Mouse (Mus musculus) forebrain, embryonic 15.5 days (tissue): ENCODE results near the gene Diras1. TPM values are rescaled to one million over a fixed set of nuclear protein-coding genes. Genes with fewer than 3 reads are reported as not detected.

Source experiments
- ATAC-seq: fragments of 200-750 bp; cut with Nextera tagmentation; replicated peaks from 2 replicates; pipeline ENCODE4 v1.8.0; 2017; ENCODE audit warnings: mild to moderate bottlenecking, moderate TSS enrichment, moderate library complexity
- H3K27ac ChIP-seq: fragments of 300-500 bp; sonication (generic); replicated peaks from 2 replicates; pipeline ENCODE4 v1.5.1; 2015; ENCODE audit warnings: mild to moderate bottlenecking, inconsistent platforms
- H3K27me3 ChIP-seq: fragments of 300-500 bp; sonication (generic); 2 replicates; pipeline ENCODE4 v1.6.1; 2015; ENCODE audit warnings: inconsistent platforms
- H3K36me3 ChIP-seq: fragments of 300-500 bp; sonication (generic); 2 replicates; pipeline ENCODE4 v1.6.1; 2015; ENCODE audit warnings: mild to moderate bottlenecking, inconsistent platforms
- H3K4me1 ChIP-seq: fragments of 300-500 bp; sonication (generic); 2 replicates; pipeline ENCODE4 v1.6.1; 2015; ENCODE audit warnings: inconsistent platforms
- H3K4me2 ChIP-seq: fragments of 300-500 bp; sonication (generic); replicated peaks from 2 replicates; pipeline ENCODE4 v1.6.1; 2015; ENCODE audit warnings: mild to moderate bottlenecking, inconsistent platforms
- H3K4me3 ChIP-seq: fragments of 300-500 bp; sonication (generic); 2 replicates; pipeline ENCODE4 v1.5.1; 2015; ENCODE audit warnings: mild to moderate bottlenecking, inconsistent platforms
- H3K9ac ChIP-seq: fragments of 300-500 bp; sonication (generic); replicated peaks from 2 replicates; pipeline ENCODE4 v1.6.1; 2015; ENCODE audit warnings: mild to moderate bottlenecking, inconsistent platforms
- H3K9me3 ChIP-seq: fragments of 300-500 bp; sonication (generic); 2 replicates; pipeline ENCODE4 v1.6.1; 2016; ENCODE audit warnings: inconsistent platforms
- WGBS: fragments of 180-500 bp; shearing (Covaris S2); methylation state at CpG from one replicate; pipeline ENCODE4 v1.1.7; 2015; ENCODE audit warnings: mixed read lengths; 5-methylcytosine and 5-hydroxymethylcytosine counted together
- polyA plus RNA-seq: library from polyadenylated mRNA; unstranded; fragments of >200 nt; fragmentation: Nextera tagmentation; extraction: Ambion mirVana; gene quantifications from 2 replicates; pipeline ENCODE4 v1.2.1, GENCODE M21; 2015

The Diras1 gene
- polyA plus RNA-seq, 1 experiment from 2014 or later, result 32.6 TPM

DNA sequence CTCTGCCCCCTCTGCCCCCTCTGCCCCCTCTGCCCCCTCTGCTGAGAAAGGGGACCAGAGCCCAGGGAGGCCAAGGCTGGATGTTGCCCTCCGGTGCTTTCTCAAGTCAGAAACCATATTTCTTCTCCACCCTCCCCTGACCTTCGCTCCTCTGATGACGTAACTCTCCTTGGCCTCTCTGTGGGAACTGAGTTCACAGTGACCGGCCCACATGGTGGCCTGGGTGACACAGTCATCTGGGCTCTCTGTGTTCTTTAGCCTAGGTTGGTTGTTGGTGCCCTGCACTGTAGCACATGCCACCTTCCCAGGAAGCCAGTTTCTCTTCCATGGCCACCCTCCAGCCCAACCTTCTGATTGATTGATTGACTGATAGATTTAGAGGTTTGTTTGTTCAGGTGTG lies 43.1 kb downstream of the Diras1 start:
- ATAC-seq, result no peak
- H3K9ac ChIP-seq, result no peak overlapping the region
- peaks cover 28% of the 10 kb centered on the region for H3K27me3 ChIP-seq
- H3K4me2 ChIP-seq, result no peak overlapping the region
- H3K27ac ChIP-seq, result no peak overlapping the region
- no peak overlapping the region for H3K4me3 ChIP-seq
- peaks cover 5% of the 10 kb centered on the region for H3K4me1 ChIP-seq
- 87% methylated on average over 4 of the region's 4 CpGs for WGBS
- H3K9me3 ChIP-seq, result no peaks in the 10 kb centered on the region
- H3K36me3 ChIP-seq, result no peaks in the 10 kb centered on the region

GRCm38 (mm10) chr10:80981564-80982112 lies 43.8 kb downstream of the Diras1 start:
- H3K4me1 ChIP-seq, result peaks cover 5% of the 10 kb centered on the region
- no peaks in the 10 kb centered on the region for H3K9me3 ChIP-seq
- peaks cover 24% of the 10 kb centered on the region for H3K27me3 ChIP-seq
- H3K27ac ChIP-seq, result no peak overlapping the region
- no peak overlapping the region for H3K4me2 ChIP-seq
- no peak for ATAC-seq
- H3K36me3 ChIP-seq, result no peaks in the 10 kb centered on the region
- H3K9ac ChIP-seq, result no peak overlapping the region
- WGBS, result 49% methylated on average over 7 of the region's 7 CpGs
- no peak overlapping the region for H3K4me3 ChIP-seq

DNA sequence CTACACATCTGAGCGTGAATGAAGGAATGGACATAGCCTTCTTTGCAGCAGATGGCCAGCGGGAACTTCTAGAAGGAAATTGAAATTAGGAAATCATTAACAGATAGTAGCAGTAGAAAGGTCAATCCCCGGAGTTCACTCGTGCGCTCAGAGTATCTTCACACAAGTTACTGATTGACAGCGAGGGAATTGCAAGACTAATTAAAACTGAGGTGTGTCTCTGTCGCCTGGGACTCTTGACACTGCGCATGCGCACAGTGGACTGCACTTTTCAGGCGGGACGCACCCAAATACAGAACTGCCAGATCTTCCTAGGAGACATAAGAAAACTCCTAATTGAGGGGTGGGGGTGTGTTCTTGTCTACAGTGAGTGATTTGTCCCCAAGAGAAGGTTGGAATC lies 50.0 kb downstream of the Diras1 start:
- Histone ChIP-seq H3K9me3 (no peaks in the 10 kb centered on the region), H3K4me2 (no peak overlapping the region), H3K27me3 (no peaks in the 10 kb centered on the region), H3K4me1 (peaks cover 9% of the 10 kb centered on the region), H3K9ac (no peak overlapping the region), H3K36me3 (no peaks in the 10 kb centered on the region), H3K27ac (no peak overlapping the region), H3K4me3 (no peak overlapping the region)
- ATAC-seq, result no peak
- WGBS, result 93% methylated on average over 11 of the region's 11 CpGs

DNA sequence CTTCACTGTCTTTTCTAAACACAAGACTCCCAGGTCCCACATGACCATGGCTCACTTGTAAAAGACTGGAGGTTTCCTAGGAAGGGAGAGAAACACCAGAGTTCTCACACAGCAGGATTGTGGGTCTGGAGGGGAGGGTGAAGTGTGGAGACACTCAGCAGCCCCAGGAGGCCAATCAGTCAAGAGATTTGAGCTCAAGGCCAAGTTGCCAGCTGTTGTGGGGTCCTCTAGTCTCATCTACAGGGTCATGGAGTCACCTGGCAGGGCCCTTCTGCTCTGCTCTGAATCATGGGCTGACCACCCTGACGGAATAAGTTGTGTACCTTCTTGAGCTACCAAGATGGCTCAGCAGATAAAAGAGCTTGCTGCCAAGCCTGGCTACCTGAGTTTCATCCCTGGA lies 51.7 kb downstream of the Diras1 start:
- Histone ChIP-seq H3K27me3 (no peaks in the 10 kb centered on the region), H3K4me2 (no peak overlapping the region), H3K4me1 (peaks cover 9% of the 10 kb centered on the region), H3K27ac (no peak overlapping the region), H3K4me3 (no peak overlapping the region), H3K9me3 (no peaks in the 10 kb centered on the region), H3K36me3 (no peaks in the 10 kb centered on the region), H3K9ac (no peak overlapping the region)
- no peak for ATAC-seq
- 90% methylated on average over 1 of the region's 1 CpGs for WGBS

DNA sequence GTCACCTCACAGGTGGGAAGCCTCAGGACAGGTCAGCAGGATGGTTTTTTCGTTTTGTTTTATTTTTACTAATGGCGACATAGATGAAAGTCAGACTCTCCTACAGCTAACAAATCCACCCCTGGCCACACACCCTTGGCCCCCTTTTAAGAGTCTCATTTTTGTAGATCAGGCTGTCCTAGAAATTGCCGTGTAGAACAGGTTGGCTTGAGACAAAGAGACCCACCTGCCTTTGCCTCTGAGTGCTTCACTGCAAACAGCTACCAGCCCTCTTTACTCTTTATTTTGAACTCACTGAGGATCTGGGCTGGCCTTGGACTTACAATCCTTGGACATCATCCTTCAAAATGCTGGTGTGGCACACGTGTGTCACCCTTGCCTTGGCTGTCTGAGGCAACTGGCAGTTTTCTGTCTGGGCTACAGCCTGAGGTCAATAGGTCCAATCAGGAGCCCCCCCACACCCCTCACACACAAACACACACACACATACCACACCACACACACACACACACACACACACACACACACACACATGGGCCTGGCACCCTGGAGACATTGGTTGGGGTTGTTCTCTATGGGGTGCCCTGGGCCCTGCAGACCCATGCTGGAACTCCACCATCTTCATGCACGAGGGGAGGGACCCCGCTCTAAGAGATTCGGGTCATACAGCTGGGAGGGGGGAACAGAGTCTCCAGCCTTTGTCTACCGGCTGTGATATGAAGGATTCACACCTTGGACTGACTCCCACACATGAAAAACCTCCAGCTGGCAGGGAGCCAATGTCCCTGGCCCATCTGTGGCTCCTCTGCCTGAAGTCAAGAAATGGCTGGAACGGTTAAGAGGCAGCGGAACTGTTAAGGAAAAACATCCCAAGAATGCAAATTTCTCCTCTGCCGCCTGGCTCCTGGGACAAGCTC lies 53.1 kb downstream of the Diras1 start:
- H3K9me3 ChIP-seq, result no peaks in the 10 kb centered on the region
- peaks cover 9% of the 10 kb centered on the region for H3K4me1 ChIP-seq
- no peaks in the 10 kb centered on the region for H3K27me3 ChIP-seq
- WGBS, result 58% methylated on average over 11 of the region's 11 CpGs
- H3K4me2 ChIP-seq, result no peak overlapping the region
- no peak overlapping the region for H3K27ac ChIP-seq
- H3K36me3 ChIP-seq, result no peaks in the 10 kb centered on the region
- no peak for ATAC-seq
- no peak overlapping the region for H3K4me3 ChIP-seq
- H3K9ac ChIP-seq, result no peak overlapping the region

GRCm38 (mm10) chr10:80971533-80971932 lies 53.9 kb downstream of the Diras1 start:
- no peak for ATAC-seq
- Histone ChIP-seq H3K27me3 (no peaks in the 10 kb centered on the region), H3K27ac (no peak overlapping the region), H3K4me1 (peaks cover 9% of the 10 kb centered on the region), H3K4me2 (no peak overlapping the region), H3K36me3 (no peaks in the 10 kb centered on the region), H3K9ac (no peak overlapping the region), H3K9me3 (no peaks in the 10 kb centered on the region), H3K4me3 (no peak overlapping the region)
- WGBS, result 81% methylated on average over 15 of the region's 15 CpGs

GRCm38 (mm10) chr10:80970159-80970558 lies 55.3 kb downstream of the Diras1 start:
- 78% methylated on average over 8 of the region's 8 CpGs for WGBS

More at GRCm38 (mm10) chr10:80970159-80970558, 55.3 kb downstream of the Diras1 start:
- H3K9me3 ChIP-seq, result no peaks in the 10 kb centered on the region
- ATAC-seq, result no peak
- no peak overlapping the region for H3K4me2 ChIP-seq
- no peak overlapping the region for H3K27ac ChIP-seq
- H3K36me3 ChIP-seq, result no peaks in the 10 kb centered on the region
- H3K27me3 ChIP-seq, result no peaks in the 10 kb centered on the region
- H3K4me3 ChIP-seq, result no peak overlapping the region
- no peak overlapping the region for H3K9ac ChIP-seq
- H3K4me1 ChIP-seq, result peaks cover 9% of the 10 kb centered on the region

Other genes starting within 250 kb of the Diras1 start
- gene Sf3a2, start 227.5 kb downstream of the Diras1 start, polyA plus RNA-seq, result 60.2 and 62.6 TPM in 2 replicates
- 140 and 154 TPM in 2 replicates for gene Plekhj1, start 227.0 kb downstream of the Diras1 start, polyA plus RNA-seq
- 0.10 TPM in 2 replicates for gene Amh, start 220.4 kb downstream of the Diras1 start, polyA plus RNA-seq
- 0.31 TPM in 1 of 2 replicates, not detected in the other for gene Jsrp1, start 212.2 kb downstream of the Diras1 start, polyA plus RNA-seq
- gene Oaz1, start 199.0 kb downstream of the Diras1 start, polyA plus RNA-seq, result 1,419 and 1,463 TPM in 2 replicates
- 4.4 and 5.5 TPM in 2 replicates for gene Lingo3, start 181.6 kb downstream of the Diras1 start, polyA plus RNA-seq
- gene Lsm7, start 170.5 kb downstream of the Diras1 start, polyA plus RNA-seq, result 268 and 279 TPM in 2 replicates
- gene Sppl2b, start 170.4 kb downstream of the Diras1 start, polyA plus RNA-seq, result 58.7 and 61.0 TPM in 2 replicates
- gene Tmprss9, start 153.8 kb downstream of the Diras1 start, polyA plus RNA-seq, result 0.06 and 0.15 TPM in 2 replicates
- gene Timm13, start 124.7 kb downstream of the Diras1 start, polyA plus RNA-seq, result 326 and 357 TPM in 2 replicates
- 50.6 and 53.5 TPM in 2 replicates for gene Lmnb2, start 107.4 kb downstream of the Diras1 start, polyA plus RNA-seq
- gene Gadd45b, start 95.6 kb downstream of the Diras1 start, polyA plus RNA-seq, result 5.5 and 5.9 TPM in 2 replicates
- gene Gng7, start 10.7 kb downstream of the Diras1 start, polyA plus RNA-seq, result 30.8 and 32.1 TPM in 2 replicates
- 46.3 TPM in 2 replicates for gene Slc39a3, start 11.8 kb upstream of the Diras1 start, polyA plus RNA-seq
- 316 and 320 TPM in 2 replicates for gene Sgta, start 34.5 kb upstream of the Diras1 start, polyA plus RNA-seq
- 60.0 and 61.7 TPM in 2 replicates for gene Thop1, start 44.4 kb upstream of the Diras1 start, polyA plus RNA-seq
- 0.13 and 0.25 TPM in 2 replicates for gene Creb3l3, start 73.2 kb upstream of the Diras1 start, polyA plus RNA-seq
- 211 and 229 TPM in 2 replicates for gene Map2k2, start 80.3 kb upstream of the Diras1 start, polyA plus RNA-seq
- 12.1 and 15.1 TPM in 2 replicates for gene Zbtb7a, start 109.6 kb upstream of the Diras1 start, polyA plus RNA-seq
- 54.9 and 57.8 TPM in 2 replicates for gene Pias4, start 142.3 kb upstream of the Diras1 start, polyA plus RNA-seq
- gene Eef2, start 151.0 kb upstream of the Diras1 start, polyA plus RNA-seq, result 633 and 637 TPM in 2 replicates
- 56.8 and 61.3 TPM in 2 replicates for gene Dapk3, start 157.3 kb upstream of the Diras1 start, polyA plus RNA-seq
- 0.14 and 0.19 TPM in 2 replicates for gene 4930442H23Rik, start 158.2 kb upstream of the Diras1 start, polyA plus RNA-seq
- 0.11 TPM in 1 of 2 replicates, not detected in the other for gene Nmrk2, start 176.4 kb upstream of the Diras1 start, polyA plus RNA-seq
- gene Atcay, start 205.2 kb upstream of the Diras1 start, polyA plus RNA-seq, result 72.6 and 75.3 TPM in 2 replicates
- gene Zfr2, start 207.5 kb upstream of the Diras1 start, polyA plus RNA-seq, result 19.5 and 21.2 TPM in 2 replicates
- 22.4 TPM in 2 replicates for gene Matk, start 227.3 kb upstream of the Diras1 start, polyA plus RNA-seq
- gene Mrpl54, start 241.3 kb upstream of the Diras1 start, polyA plus RNA-seq, result 97.3 and 104 TPM in 2 replicates
- gene Apba3, start 241.3 kb upstream of the Diras1 start, polyA plus RNA-seq, result 33.5 and 37.5 TPM in 2 replicates